In the genomic region with DNA sequence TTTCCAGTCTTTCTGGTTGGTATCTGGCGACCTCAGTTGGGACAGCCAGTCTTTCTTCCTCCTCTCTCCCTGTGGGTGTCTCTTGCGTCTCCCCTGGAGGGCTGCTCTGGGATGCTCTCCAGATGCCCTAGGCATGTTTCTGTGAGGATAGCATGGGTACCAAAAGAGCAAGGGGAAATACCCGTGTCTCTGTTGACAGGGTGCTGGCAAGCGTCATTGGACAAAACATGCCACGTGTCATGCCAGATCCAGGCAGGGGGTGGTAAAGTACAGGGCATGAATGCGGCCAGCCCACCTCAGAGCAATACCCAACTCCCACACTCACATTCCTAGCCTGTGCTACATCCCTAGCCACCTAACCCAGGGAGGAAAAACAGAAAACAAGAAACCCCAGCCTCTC, we compare ENCODE assay signal across 22 mouse cellular contexts. TPM values are rescaled to one million over a fixed set of nuclear protein-coding genes. Genes with fewer than 3 reads are reported as not detected.
"Had no signal": no experiment of that assay in that cellular context is flagged by ENCODE, and none has a peak within 500 bp of the region (broad histone marks: within the 10 kb centered on the region; RNA-seq: fewer than 3 reads in every experiment).

No protein-coding gene starts in this region.

- H3K4me2 ChIP-seq: liver, embryonic 11.5 days; liver, embryonic 15.5 days; midbrain, embryonic 13.5 days had no signal

- H3K4me3 ChIP-seq: left cerebral cortex, adult 2 months; limb, embryonic 10.5 days; liver, embryonic 15.5 days; midbrain, embryonic 13.5 days had no signal

- H3K9ac ChIP-seq: liver, embryonic 15.5 days; midbrain, embryonic 13.5 days had no signal

- DNase-seq: lung, adult 2 months; lung, postnatal 36 days; right cerebral cortex, postnatal 14 days; thymus, postnatal 36 days had no signal

- H3K36me3 ChIP-seq: limb, embryonic 10.5 days; liver, embryonic 15.5 days; midbrain, embryonic 13.5 days had no signal

- ATAC-seq: lung, postnatal 0 days; midbrain, embryonic 13.5 days had no signal

- H3K9me3 ChIP-seq: limb, embryonic 10.5 days; liver, embryonic 15.5 days; midbrain, embryonic 13.5 days had no signal

- H3K27me3 ChIP-seq: midbrain, embryonic 13.5 days had no signal

- H3K27ac ChIP-seq: kidney, postnatal 0 days; left cerebral cortex, adult 2 months; limb, embryonic 10.5 days; liver, embryonic 15.5 days; midbrain, embryonic 13.5 days had no signal

- H3K4me1 ChIP-seq: liver, embryonic 15.5 days had no signal

RNA-seq across cellular contexts. Expression of a gene that starts 2.0 kb away (rescaled TPM):
- total RNA-seq: layer of hippocampus, adult 8-10 months; layer of hippocampus, postnatal 25 days; left cerebral cortex, adult 2 months; left cerebral cortex, postnatal 14 days; megakaryocyte progenitor cell, adult 5-6 weeks; midbrain, postnatal 0 days had no signal
- polyA plus RNA-seq: kidney, postnatal 0 days; large intestine, adult 2 months; limb, embryonic 10.5 days; limb, embryonic 14.5 days; liver, embryonic 11.5 days; liver, embryonic 15.5 days; lung, adult 2 months; lung, postnatal 0 days; midbrain, embryonic 13.5 days; midbrain, postnatal 0 days; neural tube, embryonic 14.5 days; spleen, adult 2 months; stomach, embryonic 16.5 days; thymus, postnatal 0 days had no signal
